Mouse (Mus musculus): ENCODE measurements around the gene Rnf187.

The Rnf187 gene

GRCm38 (mm10) chr11:58947306-58947705, 8.6 kb upstream of the Rnf187 start:
- no peak for DNase-seq (ENCODE audit: low spot score)

- no peak for DNase-seq (ENCODE audit: low spot score)
Observed at GRCm38 (mm10) chr11:58944136-58944535, 5.4 kb upstream of the Rnf187 start.

GRCm38 (mm10) chr11:58939088-58939439, 348 bp upstream of the Rnf187 start:
- DNase-seq (ENCODE audit: low spot score): no peak

GRCm38 (mm10) chr11:58937909-58938308, 807 bp downstream of the Rnf187 start:
- DNase-seq (ENCODE audit: low spot score): no peak

GRCm38 (mm10) chr11:58931576-58931975, 7.1 kb downstream of the Rnf187 start:
- DNase-seq (ENCODE audit: low spot score): no peak

- DNase-seq (ENCODE audit: low spot score): no peak
Observed at GRCm38 (mm10) chr11:58930254-58930653, 8.5 kb downstream of the Rnf187 start.

- no peak for DNase-seq (ENCODE audit: low spot score)
Observed at GRCm38 (mm10) chr11:58929641-58930040, 9.1 kb downstream of the Rnf187 start.

GRCm38 (mm10) chr11:58929055-58929454, 9.7 kb downstream of the Rnf187 start:
- DNase-seq (ENCODE audit: low spot score): no peak

- DNase-seq (ENCODE audit: low spot score): peak; percentile 35
Observed at GRCm38 (mm10) chr11:58927790-58928651, 10.7 kb downstream of the Rnf187 start.

- no peak for DNase-seq (ENCODE audit: low spot score)
Observed at GRCm38 (mm10) chr11:58927053-58927452, 11.7 kb downstream of the Rnf187 start.

- no peak for DNase-seq (ENCODE audit: low spot score)
Observed at GRCm38 (mm10) chr11:58926651-58927050, 12.1 kb downstream of the Rnf187 start.

- DNase-seq (ENCODE audit: low spot score): no peak
Observed at GRCm38 (mm10) chr11:58922420-58922819, 16.3 kb downstream of the Rnf187 start.

GRCm38 (mm10) chr11:58918759-58919158, 20.0 kb downstream of the Rnf187 start:
- no peak for DNase-seq (ENCODE audit: low spot score)

- no peak for DNase-seq (ENCODE audit: low spot score)
Observed at GRCm38 (mm10) chr11:58917745-58918366, 20.9 kb downstream of the Rnf187 start, which contains the start of gene Btnl10. Gene Btnl10, plus strand, starts transcription at chr11:58917908.

GRCm38 (mm10) chr11:58916879-58917744, 21.6 kb downstream of the Rnf187 start:
- DNase-seq (ENCODE audit: low spot score): peak; percentile 42

GRCm38 (mm10) chr11:58914461-58915028, 24.2 kb downstream of the Rnf187 start:
- DNase-seq (ENCODE audit: low spot score): peak; percentile 7

- DNase-seq (ENCODE audit: low spot score): no peak
Observed at GRCm38 (mm10) chr11:58913776-58914175, 24.9 kb downstream of the Rnf187 start.

- DNase-seq (ENCODE audit: low spot score): no peak
Observed at GRCm38 (mm10) chr11:58904838-58905237, 33.9 kb downstream of the Rnf187 start.

GRCm38 (mm10) chr11:58904410-58904718, 34.4 kb downstream of the Rnf187 start:
- no peak for DNase-seq (ENCODE audit: low spot score)

GRCm38 (mm10) chr11:58903511-58904409, 35.0 kb downstream of the Rnf187 start, which contains the start of gene Zfp39:
Gene Zfp39, minus strand, starts transcription at chr11:58904225.
- DNase-seq (ENCODE audit: low spot score): peak; percentile 95

GRCm38 (mm10) chr11:58901080-58901479, 37.6 kb downstream of the Rnf187 start:
- DNase-seq (ENCODE audit: low spot score): no peak
